Mouse (Mus musculus) thymus, postnatal 36 days (tissue): ENCODE results near the gene Nudt7.

Experiments used
- DNase-seq, 2 experiments: peaks; one replicate each; pipeline ENCODE4 v3.0.0; 2022; ENCODE audit warnings: mixed read lengths in 2 of 2

The Nudt7 gene

DNA sequence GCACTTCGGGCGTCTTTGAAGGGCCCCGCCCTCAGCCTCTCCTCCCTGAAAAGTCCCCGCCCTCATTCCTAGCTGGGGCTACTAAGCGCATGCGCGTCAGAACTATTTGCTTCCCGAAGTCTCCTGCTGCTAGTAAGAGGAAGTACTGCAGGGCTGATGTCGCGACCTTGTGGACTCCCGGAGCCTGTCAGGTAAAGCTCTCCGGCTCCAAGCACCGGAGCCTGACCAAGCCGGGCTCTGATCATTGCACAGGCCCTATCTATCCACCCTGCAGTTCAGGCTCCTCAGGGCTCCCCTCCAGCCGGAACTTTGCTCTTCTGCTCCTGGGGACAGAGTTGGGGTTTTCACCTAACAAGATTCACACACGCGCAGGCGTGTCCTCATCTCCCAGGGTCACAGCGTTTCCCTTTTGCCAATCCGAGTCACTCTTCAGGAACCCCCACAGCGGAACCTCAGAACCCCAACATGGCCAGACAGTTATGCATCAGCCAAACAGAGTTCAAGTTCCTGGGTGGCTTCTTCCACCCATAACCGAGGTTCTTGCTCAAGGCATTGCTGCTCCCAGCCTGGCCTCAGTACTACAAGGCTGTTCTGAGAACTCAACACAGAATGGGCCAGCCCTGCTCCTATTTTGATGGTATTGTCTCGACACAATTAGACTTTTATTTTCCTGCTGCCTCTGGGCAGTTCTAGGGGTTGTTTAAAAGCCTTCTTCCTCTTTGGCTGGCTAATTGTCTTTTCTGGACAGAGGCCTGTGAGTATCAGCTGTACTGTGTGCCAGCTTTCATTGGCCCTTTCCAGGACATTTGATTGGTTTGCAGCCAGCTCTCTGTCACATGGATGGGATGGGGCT is at the start of gene Nudt7:
Gene Nudt7, plus strand, starts transcription at position 48 of the 853 bp plus-strand sequence.
- peak; percentile 84 to 88 for DNase-seq

DNA sequence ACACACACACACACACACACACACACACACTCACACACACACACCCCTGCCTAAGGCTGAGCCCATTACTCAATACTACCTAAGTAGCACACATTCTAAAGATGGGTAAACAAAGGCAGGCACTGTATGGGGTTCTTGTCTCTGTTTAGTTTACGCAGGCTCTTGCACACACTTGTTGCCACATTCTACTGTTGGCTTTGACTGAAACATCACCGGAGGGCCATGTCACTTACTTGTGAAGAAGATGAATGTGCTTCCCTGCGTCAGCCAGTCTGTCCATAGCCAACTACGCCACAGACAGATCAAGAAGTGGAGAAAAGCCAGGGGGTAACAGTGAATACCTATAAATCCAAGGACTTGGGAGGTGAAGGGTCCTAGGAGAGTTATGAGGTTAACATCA is 45.4 kb upstream of the Nudt7 start:
- DNase-seq = no peak

GRCm38 (mm10) chr8:114090736-114091135 is 42.6 kb upstream of the Nudt7 start:
- DNase-seq = no peak

- DNase-seq = no peak
Observed at GRCm38 (mm10) chr8:114093321-114093720, 40.0 kb upstream of the Nudt7 start.

- no peak for DNase-seq
Observed at GRCm38 (mm10) chr8:114094526-114094925, 38.8 kb upstream of the Nudt7 start.

DNA sequence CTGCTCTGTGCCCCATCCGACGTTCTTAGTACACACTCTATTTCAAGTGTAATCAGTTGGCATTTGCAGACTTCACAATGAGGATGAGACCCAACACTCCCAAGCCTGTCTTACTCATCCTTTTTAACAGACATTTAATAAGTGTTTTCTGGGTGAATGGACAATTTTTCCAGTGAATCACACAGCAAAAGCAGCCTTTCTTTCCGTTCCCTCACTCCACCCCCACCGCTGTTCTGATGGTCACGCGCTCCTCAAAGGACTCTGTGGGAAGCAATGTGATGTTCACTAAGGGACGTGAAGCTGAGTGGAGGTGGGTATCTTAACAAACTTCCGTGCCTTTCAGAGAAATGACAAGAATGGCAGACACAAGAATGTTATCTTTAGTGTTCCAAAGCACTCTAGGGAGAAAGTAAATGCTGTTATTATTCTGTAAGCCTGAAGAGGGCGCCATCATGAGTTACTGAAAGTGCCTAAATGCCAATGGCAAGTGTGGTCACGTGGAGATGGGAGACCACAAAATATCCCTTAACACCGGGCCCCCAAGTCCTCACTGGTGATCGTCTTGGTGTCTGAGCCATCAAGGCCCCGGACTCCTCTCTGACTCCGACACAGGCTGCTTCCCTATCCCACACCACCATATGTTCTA is 32.7 kb upstream of the Nudt7 start:
- no peak for DNase-seq

- DNase-seq = no peak
Observed at GRCm38 (mm10) chr8:114103401-114103800, 30.0 kb upstream of the Nudt7 start.

- DNase-seq = no peak
Observed at GRCm38 (mm10) chr8:114105971-114106370, 27.4 kb upstream of the Nudt7 start.

DNA sequence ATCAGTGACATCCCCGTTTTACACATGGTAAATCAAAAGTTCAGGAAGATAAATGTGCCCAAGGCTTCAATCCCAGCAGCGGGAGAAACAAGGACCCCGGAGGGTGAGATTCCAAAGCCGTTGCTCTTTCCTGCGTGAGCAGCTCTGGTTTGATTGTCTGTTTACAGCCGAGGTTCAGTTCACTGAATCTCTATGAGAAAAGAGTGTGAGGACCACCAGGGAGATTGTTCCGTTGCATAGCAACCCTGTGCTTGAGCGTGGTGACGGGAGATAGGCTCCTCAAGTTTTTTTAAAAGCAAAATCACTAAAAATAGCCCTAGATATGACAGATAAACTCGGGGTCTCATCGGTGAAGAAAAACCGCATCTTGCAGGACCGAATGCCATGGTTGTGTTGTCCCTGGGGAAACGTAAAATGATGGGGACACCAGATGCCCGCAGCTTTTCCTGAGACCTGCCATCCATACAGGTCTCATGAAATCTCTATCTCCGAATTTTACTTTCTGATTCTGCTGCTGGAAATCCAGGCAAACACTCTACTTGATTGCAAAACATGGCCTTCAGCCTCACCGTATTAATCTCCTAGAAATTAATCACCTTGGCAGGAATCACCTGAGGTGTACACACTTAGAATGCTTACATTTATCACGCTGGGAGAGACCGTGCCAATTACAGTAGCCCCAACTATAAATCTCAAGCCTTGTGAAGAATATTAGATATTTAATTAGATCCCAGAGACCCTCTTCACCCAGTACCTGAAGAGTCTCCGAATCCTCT is 23.8 kb upstream of the Nudt7 start:
- no peak for DNase-seq

- no peak for DNase-seq
Observed at GRCm38 (mm10) chr8:114115076-114115475, 18.3 kb upstream of the Nudt7 start.

GRCm38 (mm10) chr8:114116049-114116448 is 17.3 kb upstream of the Nudt7 start:
- DNase-seq = no peak

GRCm38 (mm10) chr8:114117439-114117838 is 15.9 kb upstream of the Nudt7 start:
- no peak for DNase-seq

- DNase-seq = no peak
Observed at GRCm38 (mm10) chr8:114121781-114122180, 11.6 kb upstream of the Nudt7 start.

DNA sequence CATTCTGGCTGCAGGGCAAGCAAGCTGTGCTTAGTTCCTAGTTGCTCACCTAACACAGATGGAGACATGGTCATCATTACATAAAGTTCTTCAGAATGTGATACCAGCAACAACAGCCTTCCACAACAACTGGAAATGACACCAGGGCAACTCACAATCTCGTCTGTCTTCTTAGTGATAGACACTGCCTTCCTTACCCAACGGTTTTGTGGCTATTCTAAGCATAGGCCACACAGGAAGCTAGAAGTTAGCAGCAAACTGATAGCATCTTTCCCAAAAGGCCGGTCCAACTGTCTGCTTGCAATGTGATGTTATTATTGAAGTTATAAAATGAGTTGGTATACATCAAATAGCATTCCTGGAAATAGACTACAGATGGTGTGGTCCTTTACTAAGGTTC is 9.7 kb upstream of the Nudt7 start:
- DNase-seq = no peak

DNA sequence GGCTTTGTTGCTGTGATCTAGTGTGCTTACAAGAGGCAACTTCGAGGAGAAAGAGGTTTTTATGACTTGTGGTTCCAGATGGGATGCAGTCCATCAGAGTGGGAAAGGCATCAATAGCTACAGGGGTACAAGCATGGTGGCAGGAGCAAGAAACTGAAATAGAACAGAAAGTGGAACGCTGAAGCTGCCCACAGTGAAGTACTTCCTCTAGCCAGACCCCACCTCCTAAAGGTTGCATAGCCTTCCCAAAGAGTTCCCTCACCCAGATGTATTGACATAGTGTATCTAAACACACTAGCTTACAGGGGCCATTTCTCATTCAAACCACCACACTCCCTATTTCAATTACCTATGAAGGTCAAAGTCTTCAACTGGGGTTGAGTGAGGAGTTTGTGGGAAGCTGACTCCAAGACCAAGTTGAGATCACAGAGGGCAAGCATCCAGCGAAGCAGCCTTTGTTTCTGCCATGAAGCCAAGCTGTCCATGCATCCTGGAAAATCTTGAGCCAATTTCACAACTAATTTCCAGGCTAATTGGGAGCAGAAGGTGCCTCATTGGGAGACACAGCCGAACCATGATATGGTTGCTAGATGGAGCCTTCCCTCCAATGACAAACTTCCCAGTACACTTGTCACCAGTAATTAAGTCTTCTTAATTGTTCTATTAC is 9.1 kb upstream of the Nudt7 start:
- DNase-seq = no peak

GRCm38 (mm10) chr8:114130838-114131237 is 2.5 kb upstream of the Nudt7 start:
- no peak for DNase-seq

GRCm38 (mm10) chr8:114131421-114131820 is 1.9 kb upstream of the Nudt7 start:
- no peak for DNase-seq

DNA sequence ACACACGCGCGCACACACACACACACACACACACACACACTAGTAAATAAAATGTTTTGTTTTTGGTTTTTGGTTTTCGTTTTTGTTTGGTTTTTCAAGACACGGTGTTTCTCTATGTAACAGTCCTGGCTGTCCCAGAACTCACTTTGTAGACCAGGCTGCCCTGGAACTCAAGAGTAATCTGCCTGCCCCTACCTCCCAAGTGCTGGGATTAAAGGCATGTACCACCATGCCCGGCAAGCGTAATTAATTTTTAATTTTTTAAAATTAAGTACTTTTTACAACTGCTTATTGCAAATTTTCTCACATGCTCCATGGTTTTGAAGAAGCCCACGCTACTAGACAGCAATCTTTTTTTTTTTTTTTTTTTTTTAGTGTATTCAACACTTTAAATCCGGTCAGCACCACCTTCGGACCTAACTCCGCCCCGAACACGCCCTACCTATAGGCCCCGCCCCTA is 277 bp upstream of the Nudt7 start:
- DNase-seq = no peak

DNA sequence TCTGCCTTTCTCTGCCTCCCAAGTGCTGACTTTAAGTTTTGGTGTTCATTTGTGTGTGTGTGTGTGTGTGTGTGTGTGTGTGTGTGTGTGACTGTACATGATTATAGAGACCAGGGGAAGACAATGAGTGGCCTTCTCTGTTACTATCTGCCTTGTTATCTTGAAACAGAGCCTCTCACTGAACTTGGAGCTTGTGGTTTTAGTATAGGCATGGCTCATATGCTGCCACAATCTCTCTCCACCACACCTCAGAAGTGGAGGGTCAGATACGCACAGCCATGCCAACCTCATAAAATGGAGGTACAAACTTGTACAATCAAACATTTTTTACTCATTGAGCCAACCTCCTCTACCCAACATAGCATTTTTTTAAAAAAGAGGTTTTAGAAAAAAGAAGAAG is 3.4 kb downstream of the Nudt7 start:
- no peak for DNase-seq

DNA sequence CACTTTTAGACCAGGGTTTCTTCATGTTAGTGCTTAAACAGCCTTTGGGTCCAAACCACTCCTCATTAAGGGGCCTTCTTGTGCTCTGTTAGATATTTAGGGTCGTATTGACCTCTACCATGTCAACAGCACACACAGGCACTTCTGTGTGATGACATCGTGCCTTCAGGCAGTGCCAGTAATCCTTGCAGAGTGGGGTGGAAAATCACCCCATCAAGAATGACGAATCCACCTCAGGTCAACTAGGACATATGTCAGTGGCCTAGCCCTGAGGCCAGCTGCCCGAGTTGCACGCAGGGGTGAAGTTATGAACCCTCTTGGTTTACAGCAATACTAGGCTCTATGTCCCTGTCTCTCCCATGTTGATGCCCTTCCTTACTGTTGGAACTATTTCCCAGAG is 3.8 kb downstream of the Nudt7 start:
- DNase-seq = no peak

DNA sequence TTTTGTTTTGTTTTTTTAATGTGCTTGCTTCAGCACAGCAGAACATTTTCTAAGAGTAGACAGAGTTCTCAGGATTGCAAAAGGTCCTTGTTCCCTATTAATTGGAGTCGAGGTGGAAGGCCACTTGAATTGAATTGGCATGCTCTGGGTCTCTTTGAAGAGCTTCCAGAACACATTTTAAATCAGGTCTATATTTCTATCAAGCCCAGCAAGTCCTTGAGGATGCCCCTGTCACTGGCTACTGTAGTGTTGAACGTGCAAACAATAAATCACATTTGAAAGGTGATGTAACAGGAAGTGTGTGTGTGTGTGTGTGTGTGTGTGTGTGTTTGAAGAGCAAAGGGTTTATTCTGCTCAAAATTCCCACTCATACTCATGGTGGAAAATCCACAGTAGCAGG is 7.1 kb downstream of the Nudt7 start:
- no peak for DNase-seq

DNA sequence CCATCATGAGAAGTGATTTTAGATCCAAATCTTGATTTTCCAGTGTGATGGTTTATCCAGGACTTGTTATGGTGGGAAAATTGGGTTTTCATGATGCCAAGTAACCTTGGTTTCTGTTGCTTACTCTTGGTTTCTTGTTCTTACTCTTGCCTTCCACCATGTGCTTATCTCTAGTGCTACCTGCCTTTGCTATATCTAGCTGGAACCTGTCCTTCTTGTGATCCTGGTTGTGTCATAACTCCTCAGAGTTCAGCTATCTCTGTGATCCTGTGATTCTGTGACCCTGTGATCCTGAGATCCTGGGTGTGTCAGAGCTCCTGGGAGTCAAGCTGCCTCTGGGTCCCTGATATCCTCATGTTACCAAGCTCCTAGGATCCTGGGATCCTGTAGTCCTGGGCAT is 8.8 kb downstream of the Nudt7 start:
- no peak for DNase-seq
